8 mouse cellular contexts compared by ENCODE assay signal in the genomic region with DNA sequence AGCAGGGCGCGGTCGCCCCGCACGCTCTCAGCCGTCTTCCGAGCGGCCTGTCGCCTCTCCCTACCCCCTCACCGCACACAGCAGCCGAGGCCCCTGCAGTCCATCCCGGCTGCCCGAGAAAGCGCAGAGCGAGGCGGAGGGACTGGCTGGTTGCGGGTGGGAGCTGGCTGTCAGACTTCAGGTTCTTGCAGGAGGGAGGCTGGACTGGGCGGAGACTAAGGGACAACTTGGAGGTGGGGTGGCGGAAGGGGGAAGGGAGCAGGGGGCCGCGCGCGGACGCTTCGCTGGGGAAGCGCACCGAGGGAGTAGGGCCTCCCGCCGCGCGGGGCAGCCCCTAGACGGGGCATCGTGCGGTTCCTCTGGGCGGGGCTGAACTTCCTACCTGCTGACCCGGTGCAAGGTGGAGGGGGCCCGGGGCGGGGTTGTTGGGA. TPM values are rescaled to one million over a fixed set of nuclear protein-coding genes. Genes with fewer than 3 reads are reported as not detected.
A peak's percentile ranks its signal among the peaks of the same experiment; 100 is the strongest.
DNase-seq lines count a peak whose midpoint lies in the region; ATAC-seq and TF ChIP-seq lines count a peak whose summit lies in the region.

No protein-coding gene starts in this region.

- TF ChIP-seq EP300 in liver, postnatal 0 days (IDR thresholded peaks at IDR 0.05; ENCODE audit: low read depth): no peak

- peak overlapping the region; percentile 96 for H3K9ac ChIP-seq in liver, postnatal 0 days (replicated peaks)
- H3K9ac ChIP-seq in neural tube, embryonic 14.5 days (replicated peaks; ENCODE audit: low read depth, low read length): peak overlapping the region; percentile 92

- H3K27ac ChIP-seq in embryonic facial prominence, embryonic 10.5 days (replicated peaks): peak overlapping the region; percentile 97
- peak overlapping the region; percentile 99 for H3K27ac ChIP-seq in liver, postnatal 0 days (ENCODE audit: low read depth)
- peak overlapping the region; percentile 96 for H3K27ac ChIP-seq in neural tube, embryonic 14.5 days (ENCODE audit: low read depth, low read length)

- no peaks in the 10 kb centered on the region for H3K9me3 ChIP-seq in embryonic facial prominence, embryonic 10.5 days
- H3K9me3 ChIP-seq in liver, postnatal 0 days (ENCODE audit: low read length): no peaks in the 10 kb centered on the region
- H3K9me3 ChIP-seq in neural tube, embryonic 14.5 days (ENCODE audit: control insufficient read depth, low read length): no peaks in the 10 kb centered on the region

- peak; percentile 79 for DNase-seq in CD4-positive helper T cell, adult 2 months (ENCODE audit: low read depth, low spot score)
- DNase-seq in adrenal gland, postnatal 10 days: peak; percentile 81
- DNase-seq in embryonic facial prominence, embryonic 10.5 days (ENCODE audit: low spot score): peak; percentile 80
- DNase-seq in heart, adult 18-20 months: peak; percentile 74 to 80
- DNase-seq in kidney, adult 9 months: peak; percentile 72
- DNase-seq in liver, postnatal 0 days: peak; percentile 81
- peak; percentile 57 to 67 for DNase-seq in thymus, adult 18-20 months

- peaks cover 22% of the 10 kb centered on the region for H3K4me1 ChIP-seq in embryonic facial prominence, embryonic 10.5 days
- H3K4me1 ChIP-seq in liver, postnatal 0 days (ENCODE audit: insufficient read depth): peaks cover 21% of the 10 kb centered on the region
- H3K4me1 ChIP-seq in neural tube, embryonic 14.5 days (ENCODE audit: control insufficient read depth, insufficient read depth, low read length): peaks cover 10% of the 10 kb centered on the region

- under 1% methylated on average over 38 of the region's 38 CpGs for WGBS in embryonic facial prominence, embryonic 10.5 days
- under 1% methylated on average over 36 of the region's 38 CpGs for WGBS in liver, postnatal 0 days (ENCODE audit: insufficient replicate concordance)
- under 1% methylated on average over 36 of the region's 38 CpGs for WGBS in neural tube, embryonic 14.5 days

- ATAC-seq in liver, postnatal 0 days: peak; percentile 66
- ATAC-seq in neural tube, embryonic 14.5 days (ENCODE audit: low read depth): peak; percentile 87

- peak overlapping the region; percentile 75 for H3K4me2 ChIP-seq in liver, postnatal 0 days (ENCODE audit: low read depth, low read length)
- peak overlapping the region; percentile 71 for H3K4me2 ChIP-seq in neural tube, embryonic 14.5 days (ENCODE audit: low read depth, low read length)

- H3K36me3 ChIP-seq in embryonic facial prominence, embryonic 10.5 days (replicated peaks): peaks cover 23% of the 10 kb centered on the region
- H3K36me3 ChIP-seq in liver, postnatal 0 days (replicated peaks; ENCODE audit: insufficient read depth, low read length): no peaks in the 10 kb centered on the region
- H3K36me3 ChIP-seq in neural tube, embryonic 14.5 days (ENCODE audit: control insufficient read depth, insufficient read depth, low read length): no peaks in the 10 kb centered on the region

- no peaks in the 10 kb centered on the region for H3K27me3 ChIP-seq in embryonic facial prominence, embryonic 10.5 days (replicated peaks; ENCODE audit: low read depth, poor library complexity, severe bottlenecking)
- H3K27me3 ChIP-seq in liver, postnatal 0 days (ENCODE audit: insufficient read depth, low read length): no peaks in the 10 kb centered on the region
- no peaks in the 10 kb centered on the region for H3K27me3 ChIP-seq in neural tube, embryonic 14.5 days (ENCODE audit: control insufficient read depth, insufficient read depth, low read length)

- TF ChIP-seq CTCF in liver, postnatal 0 days (IDR thresholded peaks at IDR 0.05; ENCODE audit: low read depth): no peak

- peak overlapping the region; percentile 89 for H3K4me3 ChIP-seq in embryonic facial prominence, embryonic 10.5 days
- peak overlapping the region; percentile 95 for H3K4me3 ChIP-seq in liver, postnatal 0 days (ENCODE audit: low read depth, low read length)
- peak overlapping the region; percentile 90 for H3K4me3 ChIP-seq in neural tube, embryonic 14.5 days (ENCODE audit: low read depth, low read length)

RNA-seq across cellular contexts. Expression of gene Csnk2a1, which starts 0.4 kb away (rescaled TPM):
- total RNA-seq in adrenal gland, postnatal 10 days (2021): 100 to 1,000 TPM in 1 of 2 experiments, 10 to 100 TPM in 1; 96.6 to 109 TPM
- polyA plus RNA-seq in embryonic facial prominence, embryonic 10.5 days (2016; fragmentation: Nextera tagmentation; extraction: Ambion mirVana): 77.8 and 82.6 TPM in 2 replicates
- 10 to 100 TPM; 96.8 to 97.5 TPM for total RNA-seq in heart, adult 18-20 months (2021)
- polyA plus RNA-seq in liver, postnatal 0 days (2015; fragmentation: Nextera tagmentation; extraction: Ambion mirVana): 40.5 and 43.1 TPM in 2 replicates
- polyA plus RNA-seq in neural tube, embryonic 14.5 days (2014; fragmentation: Nextera tagmentation; extraction: Ambion mirVana): 94.7 and 155 TPM in 2 replicates

Comparison
In these comparisons a context has a peak if more than half of its experiments do, and no peak if none do; other contexts are left out.
1. Peak in every context shown above with its lines: DNase-seq, ATAC-seq, H3K4me3 ChIP-seq and H3K27ac ChIP-seq.